Mouse (Mus musculus): ENCODE results near the gene Slc38a3.

Slc38a3 gene

DNA sequence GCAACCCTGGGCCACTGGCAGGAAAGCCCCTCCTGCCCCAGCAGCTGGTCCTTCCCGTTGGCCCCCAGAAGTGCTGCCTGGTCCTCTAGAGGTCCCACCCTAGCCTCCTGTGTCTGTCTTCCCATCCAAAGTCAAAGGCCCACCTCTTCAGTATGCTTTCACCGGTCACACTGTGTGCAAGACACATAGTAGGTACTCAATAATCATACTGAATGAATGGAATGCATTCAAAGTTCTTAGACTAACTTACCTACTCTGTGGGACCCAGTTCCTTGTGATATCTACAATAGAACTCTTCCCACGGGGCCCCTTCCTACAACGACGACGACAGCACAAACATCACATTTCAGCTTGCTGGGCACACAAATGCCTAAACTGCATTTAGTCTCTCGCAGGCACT is 4.0 kb downstream of the Slc38a3 start:
- DNase-seq = no peak

DNA sequence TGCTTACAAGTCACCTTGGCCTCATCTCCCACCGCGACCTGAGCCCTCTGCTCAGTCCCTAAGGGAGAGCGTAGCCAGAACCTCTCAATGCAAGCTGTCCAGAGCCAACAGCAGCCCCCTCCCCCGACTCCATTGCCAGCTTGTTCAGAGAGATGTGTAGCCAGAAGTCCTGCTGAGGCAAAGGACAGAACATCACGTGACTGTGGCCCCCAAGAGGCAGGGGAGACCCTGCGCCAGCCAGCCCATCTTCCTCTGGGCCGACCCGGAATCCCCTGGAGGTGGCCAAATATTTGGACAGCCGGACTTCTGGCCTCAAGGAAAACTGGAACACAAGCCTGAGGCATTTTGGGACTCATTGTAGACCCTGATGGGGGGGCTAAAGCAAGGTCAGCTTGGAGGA is 5.8 kb downstream of the Slc38a3 start:
- no peak for DNase-seq

GRCm38 (mm10) chr9:107662342-107662741 is 7.0 kb downstream of the Slc38a3 start:
- DNase-seq = no peak

DNA sequence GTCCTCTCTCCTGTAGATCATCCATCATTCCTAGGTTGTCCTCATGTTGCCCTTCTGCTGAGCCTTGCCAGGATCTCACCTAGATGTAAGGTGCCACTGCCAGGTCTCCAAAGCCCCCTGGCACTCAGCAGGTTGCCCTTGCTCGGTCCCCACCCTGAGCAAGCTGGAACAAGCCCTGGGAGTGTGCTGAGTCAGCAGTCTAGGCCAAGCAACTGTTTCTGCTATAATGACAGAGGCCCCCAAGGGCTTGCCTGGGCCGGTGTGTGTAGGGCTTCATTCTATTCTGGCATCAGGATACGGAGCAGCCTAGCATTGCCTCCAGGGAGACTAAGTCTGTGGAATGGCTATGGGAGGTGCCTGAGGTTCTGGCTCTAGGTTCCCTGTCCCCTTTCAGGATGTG is 8.6 kb downstream of the Slc38a3 start:
- DNase-seq = no peak

DNA sequence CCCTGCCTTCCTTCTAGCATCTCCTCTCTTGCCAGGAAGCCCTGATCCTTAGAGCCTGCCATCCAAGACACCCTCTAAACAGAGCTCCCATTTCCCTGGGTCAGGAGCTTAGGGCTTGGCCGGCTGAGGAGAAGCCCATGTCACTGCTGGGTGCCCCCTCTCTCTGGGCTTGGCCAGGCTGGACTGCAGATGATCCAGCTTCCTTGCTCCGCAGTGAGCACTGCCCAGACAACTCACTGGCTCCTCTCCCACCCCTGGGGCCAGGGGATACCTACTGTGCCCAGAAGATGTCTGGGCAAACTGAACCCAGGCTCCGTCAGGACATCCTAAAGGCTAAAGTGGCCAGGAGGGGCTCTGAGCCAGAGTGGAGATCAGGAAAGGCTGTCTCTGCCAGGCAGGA is 9.4 kb downstream of the Slc38a3 start:
- DNase-seq = no peak

GRCm38 (mm10) chr9:107659551-107659950 is 9.8 kb downstream of the Slc38a3 start:
- peak; percentile 59 for DNase-seq

GRCm38 (mm10) chr9:107658096-107658495 is 11.2 kb downstream of the Slc38a3 start:
- DNase-seq = no peak

DNA sequence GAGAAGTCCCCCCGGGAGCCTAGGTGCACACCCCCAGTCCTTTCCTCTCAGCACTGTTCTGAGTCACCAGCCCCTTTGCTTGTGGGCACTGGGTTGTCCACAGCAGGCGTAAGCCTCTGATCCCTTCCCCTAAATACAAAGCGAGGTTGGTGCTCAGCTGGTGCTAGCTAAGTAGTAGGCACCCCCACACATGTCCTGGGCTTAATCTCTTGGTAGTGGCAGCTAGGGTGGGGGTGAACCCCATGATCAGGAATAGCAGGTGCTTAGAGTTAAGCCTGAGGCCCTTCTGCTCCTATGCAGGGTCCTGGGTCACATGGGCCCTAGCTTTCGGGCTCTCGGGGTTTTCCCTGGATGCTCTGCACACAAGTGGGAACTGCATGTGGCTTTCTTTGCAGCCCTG is 12.2 kb downstream of the Slc38a3 start:
- DNase-seq = no peak

DNA sequence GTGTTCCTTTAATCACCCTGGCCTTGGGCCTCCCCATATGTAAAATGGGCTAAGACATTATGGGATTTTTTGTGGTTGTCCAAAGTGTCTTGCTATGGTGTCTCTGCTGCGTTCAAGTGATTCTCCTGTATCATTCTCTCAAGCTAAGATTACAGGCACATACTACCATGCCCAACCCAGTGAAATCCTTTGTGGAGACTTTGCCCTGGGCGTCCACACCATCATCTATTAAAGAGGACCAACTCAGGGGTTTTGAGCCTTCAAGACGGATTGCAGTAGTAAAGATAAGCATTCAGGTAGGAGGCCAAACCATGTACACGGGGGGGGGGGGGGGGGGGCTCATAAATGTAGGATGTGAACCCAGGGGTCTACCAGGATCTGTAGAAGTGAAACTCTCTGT is 14.7 kb downstream of the Slc38a3 start:
- DNase-seq = no peak

GRCm38 (mm10) chr9:107653474-107653873 is 15.9 kb downstream of the Slc38a3 start:
- no peak for DNase-seq

DNA sequence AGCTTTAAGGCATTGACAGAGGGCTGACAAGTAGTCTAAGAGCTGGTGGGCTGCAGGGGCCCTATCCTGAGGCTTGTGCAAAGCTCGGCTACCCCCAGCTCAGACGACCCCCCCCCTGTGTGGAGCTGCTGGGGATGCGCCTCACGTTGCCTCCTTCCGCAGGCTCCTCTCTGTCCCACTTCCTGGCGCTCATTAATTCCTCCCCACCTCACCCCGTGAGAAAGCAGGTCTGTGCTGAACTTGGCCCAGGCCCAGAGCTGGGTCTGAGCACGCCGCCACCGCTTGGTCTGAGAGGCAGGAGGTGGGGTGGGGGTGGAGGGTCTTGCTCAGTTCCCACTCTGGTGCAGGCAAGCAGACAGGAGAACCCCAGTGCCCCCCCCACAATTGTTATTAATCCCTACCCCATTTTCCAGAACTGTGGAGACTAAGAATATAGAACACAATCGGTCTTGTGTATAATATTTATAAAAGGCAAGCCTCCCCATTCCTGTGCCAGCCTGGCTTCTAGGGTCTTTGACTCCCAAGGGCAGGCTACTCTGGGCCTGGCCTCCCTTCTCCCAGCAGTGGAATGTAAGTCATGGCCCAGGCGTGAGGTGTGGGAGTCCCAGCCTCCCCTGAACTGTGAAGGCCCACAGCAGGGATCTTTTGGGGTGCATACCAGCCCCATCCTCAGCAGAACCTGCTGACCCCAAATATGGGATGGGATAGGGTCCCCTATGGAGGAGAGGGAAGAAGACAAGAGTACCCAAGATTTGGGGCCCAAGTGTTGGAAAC is 18.4 kb downstream of the Slc38a3 start:
- no peak for DNase-seq

DNA sequence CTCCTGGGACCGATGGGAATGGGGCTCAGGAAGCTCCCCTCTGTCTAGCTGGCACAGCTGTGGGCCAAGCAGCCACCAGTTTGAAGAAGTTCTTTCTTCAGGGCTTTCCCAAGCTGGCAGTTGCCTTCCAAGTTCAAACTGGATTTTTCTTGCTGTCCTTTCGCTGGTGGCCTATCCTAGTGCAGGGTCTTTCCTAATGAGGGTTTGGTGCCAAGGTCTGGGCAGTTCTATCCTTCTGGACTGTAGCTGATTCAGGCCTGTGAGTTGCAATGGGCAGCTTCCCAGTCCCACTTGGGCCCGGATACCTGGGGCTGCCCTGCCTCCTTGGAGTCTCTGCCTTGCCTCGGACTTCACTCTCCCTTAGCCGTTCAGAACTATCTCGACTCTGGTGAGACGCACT is 19.1 kb downstream of the Slc38a3 start:
- no peak for DNase-seq

GRCm38 (mm10) chr9:107648767-107649166 is 20.6 kb downstream of the Slc38a3 start:
- no peak for DNase-seq

DNA sequence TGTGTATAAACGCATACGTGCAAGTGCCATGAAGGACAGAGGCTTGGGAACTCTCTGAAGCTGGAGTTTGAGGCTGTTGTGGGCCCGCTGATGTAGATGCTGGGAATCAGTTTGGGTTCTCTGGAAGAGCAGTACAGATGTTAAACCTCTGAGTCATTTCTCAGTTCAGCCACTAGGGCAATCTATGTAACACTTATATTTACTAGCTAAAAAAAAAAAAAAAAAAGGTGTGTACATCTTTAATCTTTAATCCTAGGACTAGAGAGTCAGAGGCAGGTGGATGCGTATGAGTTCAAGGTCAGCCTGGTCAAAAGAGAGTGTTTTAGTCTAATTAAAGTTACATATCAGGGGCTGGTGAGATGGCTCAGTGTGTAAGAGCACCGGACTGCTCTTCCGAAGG is 22.4 kb downstream of the Slc38a3 start:
- no peak for DNase-seq

DNA sequence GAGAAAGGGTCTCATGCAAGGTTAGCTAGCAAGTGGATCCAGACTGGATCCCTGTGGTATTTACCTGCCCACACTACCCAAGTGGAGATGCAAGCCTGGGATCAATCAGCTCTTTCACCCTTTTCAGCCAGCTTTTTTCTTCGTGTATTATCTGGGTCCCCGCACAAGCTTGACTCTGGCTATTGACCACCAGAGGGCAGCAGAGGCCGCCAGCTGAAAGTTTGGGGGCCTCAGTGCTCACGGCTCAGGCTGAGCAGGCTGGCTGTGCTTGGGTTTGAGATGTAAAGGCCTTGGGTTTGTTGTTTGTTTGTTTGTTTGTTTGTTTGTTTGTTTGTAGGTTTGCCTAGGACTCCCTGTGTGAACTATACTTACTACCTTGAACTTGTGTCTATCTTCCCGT is 23.8 kb downstream of the Slc38a3 start:
- peak; percentile 70 for DNase-seq

- no peak for DNase-seq
Measured at GRCm38 (mm10) chr9:107645153-107645510, 24.2 kb downstream of the Slc38a3 start.

DNA sequence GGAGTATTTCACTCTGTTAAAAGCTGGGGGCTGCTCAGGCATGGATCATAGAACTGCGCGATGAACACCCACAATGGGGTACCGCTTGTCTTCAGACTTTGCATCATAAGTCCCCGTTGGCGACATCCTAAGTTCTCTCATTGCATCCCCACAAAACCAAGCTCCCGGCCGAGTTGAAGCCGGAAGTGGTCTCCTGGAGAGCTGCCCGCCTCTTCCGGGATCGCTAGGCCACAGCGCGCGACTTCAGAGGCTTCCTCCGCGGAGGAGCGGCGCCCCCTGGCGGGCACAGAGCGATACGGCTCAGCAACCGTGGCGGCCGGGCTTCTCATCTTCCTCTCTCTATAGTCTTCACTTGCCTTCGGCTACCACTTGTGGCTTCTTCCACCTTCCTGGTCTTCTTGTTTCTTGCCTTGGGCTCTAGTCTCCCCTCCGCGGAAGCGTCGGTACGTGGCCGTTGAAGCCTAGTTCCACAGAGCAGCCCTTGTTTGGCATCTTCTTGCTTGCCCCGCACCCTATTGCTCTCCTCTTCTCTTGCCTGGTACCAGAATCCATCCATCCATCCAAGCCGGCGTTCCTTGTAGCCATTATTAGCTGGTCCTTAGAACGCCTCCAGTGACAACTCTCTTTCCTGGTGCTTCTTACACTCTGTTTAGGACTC is 24.7 kb downstream of the Slc38a3 start:
- DNase-seq = peak; percentile 89

DNA sequence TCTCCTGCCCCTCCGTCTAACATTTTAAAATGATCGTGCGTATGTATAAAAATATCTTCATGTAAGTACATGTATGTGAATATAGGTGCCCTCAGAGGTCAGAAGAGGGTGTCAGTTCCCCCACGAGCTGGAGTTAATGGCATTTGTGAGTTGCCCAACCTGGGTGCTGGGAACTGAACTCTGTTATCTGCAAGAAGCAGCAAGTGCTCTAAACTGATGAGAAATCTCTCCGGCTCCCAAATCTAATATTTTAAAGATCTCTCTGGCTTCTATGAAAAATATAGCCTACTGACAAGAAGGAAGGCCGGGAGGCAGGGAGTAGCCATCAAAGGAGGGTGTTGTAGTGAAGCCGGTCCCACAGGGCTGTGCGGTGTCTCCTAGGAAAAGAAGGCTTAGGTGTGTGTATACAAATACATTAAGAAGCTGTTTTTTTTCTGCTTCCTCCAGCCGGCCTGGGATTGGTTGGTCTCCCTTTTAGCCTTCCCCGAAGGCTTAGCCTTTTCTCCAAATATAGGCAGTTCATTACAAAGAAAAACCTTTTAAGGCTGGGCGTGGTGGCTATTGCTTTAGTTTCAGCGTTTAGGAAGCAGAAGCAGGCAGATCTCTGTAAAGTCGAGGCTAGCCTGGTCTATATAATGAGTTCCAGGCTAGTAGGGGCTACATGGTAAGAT is 25.7 kb downstream of the Slc38a3 start:
- DNase-seq = peak; percentile 26

GRCm38 (mm10) chr9:107641666-107642065 is 27.7 kb downstream of the Slc38a3 start:
- no peak for DNase-seq

- DNase-seq = peak; percentile 25
Measured at GRCm38 (mm10) chr9:107640257-107640772, 29.0 kb downstream of the Slc38a3 start.

DNA sequence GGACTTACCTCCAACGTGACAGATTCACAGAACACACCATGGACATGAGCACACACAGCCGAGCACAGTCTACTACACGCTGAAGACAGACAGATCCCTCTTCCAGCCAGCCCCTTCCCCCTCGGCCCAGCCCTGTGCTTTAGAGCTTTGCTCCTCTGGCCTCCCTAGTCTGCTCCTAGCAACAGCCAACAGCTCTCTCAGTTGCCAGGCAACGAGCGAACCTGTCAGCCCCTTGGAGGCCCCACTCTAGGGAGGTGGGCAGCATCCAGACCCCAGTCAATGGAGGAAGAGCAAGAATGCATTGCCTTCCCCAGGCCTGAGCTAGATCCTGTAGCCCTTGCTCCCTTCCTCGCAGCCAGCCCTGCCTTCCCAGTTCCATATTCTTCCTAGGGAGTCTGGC is 32.3 kb downstream of the Slc38a3 start:
- DNase-seq = peak; percentile 51

DNA sequence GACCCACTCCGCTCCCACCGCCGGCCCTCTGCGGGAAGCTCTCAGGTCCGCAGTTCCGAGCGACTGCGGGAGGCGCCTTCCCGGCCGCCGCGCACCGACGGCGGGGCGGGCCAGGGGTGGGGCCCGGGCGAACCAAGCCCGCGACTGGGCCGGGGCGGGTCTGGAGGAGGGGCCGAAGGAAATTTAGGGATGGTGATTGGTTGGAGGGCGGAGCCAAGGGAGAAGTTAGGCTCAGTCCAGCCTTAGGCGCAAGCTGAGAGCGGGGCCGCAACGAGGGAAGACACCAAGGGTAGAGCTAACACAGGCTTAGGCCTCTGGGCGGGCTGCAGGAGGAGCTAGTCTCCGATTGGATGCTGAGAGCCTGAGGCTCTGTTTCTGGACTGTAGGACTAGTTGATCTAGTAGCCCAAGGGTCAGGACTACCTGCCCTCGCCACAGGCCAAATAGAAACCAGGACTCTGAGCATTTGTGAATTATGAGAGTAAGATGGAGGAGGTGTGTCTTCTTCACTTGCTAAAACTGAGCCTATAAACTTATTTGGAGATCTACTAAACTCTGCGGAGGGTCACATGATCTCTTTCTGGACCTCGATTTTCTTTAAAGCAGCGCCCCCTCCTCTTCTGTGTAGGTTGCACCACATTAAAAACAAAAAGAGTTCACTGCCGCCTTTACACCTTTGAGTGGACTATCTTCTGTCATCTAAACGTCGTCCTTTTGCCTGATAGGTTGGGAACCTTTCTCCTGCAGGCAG is 33.9 kb downstream of the Slc38a3 start, which contains the start of gene Gnai2:
Gene Gnai2 (minus strand): TSS at position 89 of the 750 bp plus-strand sequence.
- peak; percentile 96 for DNase-seq

Measured in cerebellum, adult 11-12 months (tissue).